Mouse (Mus musculus): ENCODE data around the gene Cd55b. TPM values are rescaled to one million over a fixed set of nuclear protein-coding genes. Genes with fewer than 3 reads are reported as not detected.
"Not testable (repeated sequence)": the region's sequence is repeated elsewhere in the genome, so short reads cannot be mapped to it uniquely, and the experiment has no call there.

Cd55b gene
- polyA plus RNA-seq, 1 experiment, result not detected

DNA sequence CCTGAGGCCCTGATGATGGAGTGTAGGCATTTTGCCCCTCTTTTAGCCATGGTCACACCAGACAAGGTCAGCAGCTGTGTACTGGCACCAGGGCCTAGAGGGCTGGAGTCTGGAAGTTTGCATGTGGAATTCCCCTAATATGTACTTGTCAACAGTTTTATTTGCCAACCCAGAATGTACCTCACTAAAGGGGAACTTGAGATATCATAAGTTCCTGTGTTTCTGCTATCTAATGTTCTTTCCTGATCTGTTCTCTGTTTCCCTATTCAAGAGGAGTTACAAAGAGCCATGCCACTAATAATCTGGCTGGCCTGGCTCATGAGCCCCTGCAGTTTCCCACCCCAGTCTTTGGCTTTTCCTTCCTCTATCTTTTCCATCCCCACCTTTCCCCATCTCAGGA is 35.5 kb downstream of the Cd55b start:
- H3K4me3 ChIP-seq (ENCODE audit: insufficient read depth, low read depth, low read length); H3K4me1 ChIP-seq (ENCODE audit: control insufficient read depth, insufficient read depth, low read length); H3K27ac ChIP-seq (ENCODE audit: insufficient read depth, low read depth, low read length): not testable (repeated sequence)

DNA sequence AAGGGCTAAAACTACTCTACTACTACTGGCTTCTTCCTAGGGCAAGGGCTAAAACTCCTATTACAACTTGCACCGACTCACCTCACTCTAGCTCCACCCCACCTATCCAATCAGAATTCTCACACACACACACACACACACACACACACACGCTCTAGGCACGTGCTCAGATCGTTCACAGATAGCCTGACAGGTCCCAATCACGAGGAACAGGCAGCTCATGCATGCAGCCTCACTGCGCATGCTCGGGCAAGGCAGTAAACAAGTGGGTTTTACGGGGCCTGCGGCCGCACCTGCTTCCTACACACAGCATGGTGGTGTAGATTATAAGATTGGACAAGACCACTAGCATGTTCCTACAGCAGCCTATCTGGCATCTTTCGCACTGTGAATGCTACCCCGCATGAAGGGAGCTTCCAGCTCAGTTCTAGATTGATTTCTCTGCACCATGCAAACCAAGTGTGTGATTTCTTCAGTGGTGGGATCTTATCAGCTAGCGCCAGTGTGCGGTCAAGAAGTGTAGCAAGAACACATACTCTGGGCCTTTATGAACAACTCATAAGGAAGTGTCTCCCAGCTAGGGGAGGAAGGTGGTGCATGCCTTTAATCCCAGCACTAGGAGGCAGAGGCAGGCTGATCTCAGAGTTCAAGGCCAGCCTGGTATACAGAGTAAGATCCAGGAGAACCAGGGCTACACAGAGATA is 44.9 kb downstream of the Cd55b start:
- Histone ChIP-seq H3K4me3 (ENCODE audit: insufficient read depth, low read depth, low read length) (no peak overlapping the region), H3K27ac (ENCODE audit: insufficient read depth, low read depth, low read length) (no peak overlapping the region), H3K4me1 (ENCODE audit: control insufficient read depth, insufficient read depth, low read length) (no peaks in the 10 kb centered on the region)
- TF ChIP-seq POLR2A (IDR thresholded peaks at IDR 0.05; ENCODE audit: insufficient read depth, low read depth, low read length) (no peak), CTCF (IDR thresholded peaks at IDR 0.05; ENCODE audit: insufficient read depth, low read depth, low read length) (no peak)
- WGBS, result 91% methylated on average over 14 of the region's 14 CpGs

DNA sequence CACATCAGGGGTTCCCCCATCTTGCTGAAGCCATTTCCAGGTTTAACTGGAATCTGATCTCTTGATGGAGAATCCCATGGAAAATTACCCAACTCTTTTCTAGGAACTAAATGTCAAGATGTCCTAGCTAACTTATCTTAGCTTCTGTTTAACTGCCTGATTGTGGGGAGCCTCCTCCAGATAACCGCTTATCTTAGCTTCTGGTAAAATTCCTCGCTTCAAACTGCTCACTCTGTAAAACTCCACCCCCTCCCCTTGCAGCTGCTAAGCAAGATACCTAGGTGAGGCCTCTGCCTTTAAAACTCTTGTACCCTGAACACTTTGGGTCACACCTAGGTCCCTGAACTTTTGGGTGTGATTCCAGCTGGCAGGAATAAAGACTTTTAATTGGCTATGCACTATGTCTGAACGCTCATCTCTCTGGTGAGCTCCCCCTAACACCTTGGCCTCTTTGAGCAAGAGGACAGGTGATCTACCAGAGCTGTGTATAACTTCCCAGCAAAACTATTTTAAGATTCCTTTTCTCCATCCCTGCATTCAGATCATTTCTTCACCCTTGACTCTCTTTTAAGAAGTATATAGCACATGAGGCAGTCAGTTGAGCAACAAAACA is 48.5 kb downstream of the Cd55b start:
- 67% methylated on average over 3 of the region's 3 CpGs for WGBS

DNA sequence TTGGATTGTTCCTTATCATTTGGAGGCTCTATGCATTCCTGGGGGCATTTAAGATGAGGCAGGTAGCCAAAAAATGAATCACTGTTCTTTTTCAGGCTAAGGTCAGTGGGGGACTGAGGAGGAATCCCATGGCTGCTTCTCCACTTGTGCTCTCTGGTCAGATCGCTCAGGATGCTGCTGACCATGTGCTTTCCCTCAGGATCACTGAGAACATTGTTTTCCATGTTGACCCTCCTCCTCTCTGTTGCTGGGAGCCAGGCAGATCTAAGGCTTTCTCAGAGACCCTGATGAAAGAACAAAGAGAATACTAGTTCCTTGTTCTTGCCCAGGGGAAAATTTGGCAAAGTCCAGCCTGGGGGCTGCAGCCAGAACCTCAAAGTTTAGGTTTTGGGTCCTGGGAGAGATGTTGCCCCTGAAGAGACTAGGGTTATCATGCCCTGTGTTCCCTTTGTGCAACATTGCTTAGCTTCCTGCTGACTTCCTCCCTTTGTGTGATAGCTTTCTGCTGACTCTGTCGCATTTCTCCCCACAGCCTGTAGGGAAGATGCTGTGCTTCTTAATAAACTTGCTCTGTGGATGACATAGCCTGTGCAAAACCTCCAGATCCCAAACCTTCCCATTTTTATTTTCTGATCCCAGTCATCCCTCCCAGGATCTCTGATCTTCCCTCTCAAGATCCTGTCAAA is 49.3 kb downstream of the Cd55b start:
- Histone ChIP-seq H3K4me3 (ENCODE audit: insufficient read depth, low read depth, low read length) (no peak overlapping the region), H3K27ac (ENCODE audit: insufficient read depth, low read depth, low read length) (no peak overlapping the region), H3K4me1 (ENCODE audit: control insufficient read depth, insufficient read depth, low read length) (no peaks in the 10 kb centered on the region)
- TF ChIP-seq CTCF (IDR thresholded peaks at IDR 0.05; ENCODE audit: insufficient read depth, low read depth, low read length) (no peak), POLR2A (IDR thresholded peaks at IDR 0.05; ENCODE audit: insufficient read depth, low read depth, low read length) (no peak)
- WGBS, result 51% methylated on average over 2 of the region's 2 CpGs

More for the DNA sequence above, 48.5 kb downstream of the Cd55b start:
- Histone ChIP-seq H3K4me3 (ENCODE audit: insufficient read depth, low read depth, low read length) (no peak overlapping the region), H3K4me1 (ENCODE audit: control insufficient read depth, insufficient read depth, low read length) (no peaks in the 10 kb centered on the region), H3K27ac (ENCODE audit: insufficient read depth, low read depth, low read length) (no peak overlapping the region)
- TF ChIP-seq POLR2A (IDR thresholded peaks at IDR 0.05; ENCODE audit: insufficient read depth, low read depth, low read length), result no peak
- TF ChIP-seq CTCF (IDR thresholded peaks at IDR 0.05; ENCODE audit: insufficient read depth, low read depth, low read length), result no peak

DNA sequence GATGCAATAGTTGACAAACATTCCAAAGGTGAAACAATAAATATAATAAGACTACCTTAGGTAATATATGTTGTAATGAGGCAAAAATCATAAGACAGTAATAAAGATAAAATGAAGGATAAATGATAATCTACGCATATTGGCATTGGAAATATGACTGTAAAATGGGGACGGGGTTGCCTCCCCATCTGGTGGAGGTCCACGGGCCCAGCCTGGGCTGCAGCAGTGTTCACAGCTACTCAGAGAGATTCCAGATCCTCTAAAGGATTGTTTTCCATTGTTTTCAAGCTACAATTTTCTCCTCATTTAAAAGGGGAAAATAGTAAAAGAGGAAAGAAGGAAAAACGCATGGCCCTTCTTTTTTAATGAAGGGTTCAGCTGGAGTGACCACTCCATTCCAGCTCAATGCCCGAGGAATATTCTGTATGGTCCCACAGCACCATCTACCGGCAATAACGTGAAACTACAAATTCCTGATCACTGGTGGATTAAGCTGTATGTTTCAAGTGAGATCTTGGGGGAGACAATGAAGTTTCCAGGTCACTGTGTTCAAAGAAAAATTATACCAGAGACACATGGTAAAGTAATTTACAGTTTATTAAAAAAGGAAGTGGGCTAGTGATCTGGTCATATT is 50.8 kb downstream of the Cd55b start:
- WGBS, result 40% methylated on average over 7 of the region's 7 CpGs

DNA sequence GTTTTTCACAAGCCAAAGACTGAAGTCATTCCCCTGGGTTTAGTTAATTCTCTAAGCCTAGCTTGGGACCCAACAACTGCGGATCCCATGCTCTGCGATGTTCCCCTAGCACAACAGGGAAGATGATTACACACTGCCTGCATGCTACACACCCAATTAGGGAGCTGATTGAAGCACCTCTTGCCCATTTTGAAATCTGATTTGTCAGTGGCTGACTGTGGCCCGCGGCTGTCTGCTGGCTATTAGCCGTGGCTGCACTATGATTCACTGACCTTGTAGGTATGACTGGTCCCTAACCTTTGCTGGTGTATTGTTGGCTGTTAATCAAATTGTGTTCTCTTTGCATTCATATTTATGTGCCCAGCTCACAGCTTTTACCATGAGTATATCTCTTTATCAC is 51.5 kb downstream of the Cd55b start:
- Histone ChIP-seq H3K4me1 (ENCODE audit: control insufficient read depth, insufficient read depth, low read length) (no peaks in the 10 kb centered on the region), H3K4me3 (ENCODE audit: insufficient read depth, low read depth, low read length) (no peak overlapping the region), H3K27ac (ENCODE audit: insufficient read depth, low read depth, low read length) (no peak overlapping the region)
- TF ChIP-seq POLR2A (IDR thresholded peaks at IDR 0.05; ENCODE audit: insufficient read depth, low read depth, low read length) (no peak), CTCF (IDR thresholded peaks at IDR 0.05; ENCODE audit: insufficient read depth, low read depth, low read length) (no peak)
- WGBS, result 89% methylated on average over 5 of the region's 5 CpGs

More for the DNA sequence above, 50.8 kb downstream of the Cd55b start:
- H3K27ac ChIP-seq (ENCODE audit: insufficient read depth, low read depth, low read length), result no peak overlapping the region
- H3K4me3 ChIP-seq (ENCODE audit: insufficient read depth, low read depth, low read length), result no peak overlapping the region
- TF ChIP-seq CTCF (IDR thresholded peaks at IDR 0.05; ENCODE audit: insufficient read depth, low read depth, low read length) (no peak), POLR2A (IDR thresholded peaks at IDR 0.05; ENCODE audit: insufficient read depth, low read depth, low read length) (no peak)
- no peaks in the 10 kb centered on the region for H3K4me1 ChIP-seq (ENCODE audit: control insufficient read depth, insufficient read depth, low read length)

DNA sequence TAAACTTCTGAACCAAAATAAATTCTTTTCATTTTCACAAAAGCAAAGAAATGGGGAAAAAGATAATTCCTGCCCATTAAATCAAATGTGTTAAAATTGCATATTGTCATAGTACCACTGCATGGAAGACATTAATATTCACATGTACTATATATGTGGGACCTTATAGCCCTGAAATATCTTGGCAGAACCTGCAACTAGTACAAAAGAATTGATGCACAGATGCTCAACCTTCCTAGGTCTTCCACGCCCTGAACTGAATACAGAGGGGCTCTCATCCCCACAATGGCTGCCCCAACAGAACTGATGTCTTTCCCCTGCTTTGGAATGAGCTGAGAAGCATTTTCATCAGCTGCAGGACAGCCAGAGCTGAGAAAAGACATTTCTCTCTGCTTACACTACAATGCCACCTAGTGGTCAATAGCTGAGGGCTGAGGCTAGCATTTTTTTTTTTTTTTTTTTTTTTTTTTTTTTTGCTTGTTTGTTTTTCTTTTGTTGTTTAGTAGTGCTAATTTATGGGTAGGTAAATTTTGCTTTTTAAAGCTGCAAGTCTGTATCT is 72.7 kb downstream of the Cd55b start:
- no peaks in the 10 kb centered on the region for H3K4me1 ChIP-seq (ENCODE audit: control insufficient read depth, insufficient read depth, low read length)
- TF ChIP-seq CTCF (IDR thresholded peaks at IDR 0.05; ENCODE audit: insufficient read depth, low read depth, low read length), result no peak
- TF ChIP-seq POLR2A (IDR thresholded peaks at IDR 0.05; ENCODE audit: insufficient read depth, low read depth, low read length), result no peak
- H3K4me3 ChIP-seq (ENCODE audit: insufficient read depth, low read depth, low read length), result no peak overlapping the region
- WGBS, result 15% methylated on average over 1 of the region's 1 CpGs
- H3K27ac ChIP-seq (ENCODE audit: insufficient read depth, low read depth, low read length), result no peak overlapping the region

DNA sequence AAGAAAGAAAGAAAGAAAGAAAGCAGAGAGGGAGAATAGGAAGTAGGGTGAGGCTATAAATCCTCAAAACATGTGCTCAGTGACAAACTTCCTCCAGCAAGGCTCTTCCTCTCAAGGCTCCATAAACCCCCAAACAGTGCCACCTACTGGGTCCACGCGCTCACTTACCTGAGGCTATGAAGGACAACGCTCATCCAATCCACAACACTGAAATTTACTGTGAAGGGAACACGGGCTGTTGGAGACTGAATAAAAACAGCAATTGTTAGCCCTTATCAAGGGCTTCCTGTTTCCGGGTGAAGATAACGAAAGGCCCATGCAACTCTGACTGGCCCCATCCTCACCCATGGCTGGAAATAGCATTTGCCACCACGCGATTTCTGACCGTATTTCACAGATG is 80.4 kb downstream of the Cd55b start:
- 67% methylated on average over 9 of the region's 9 CpGs for WGBS
- no peak overlapping the region for H3K27ac ChIP-seq (ENCODE audit: insufficient read depth, low read depth, low read length)
- no peak overlapping the region for H3K4me3 ChIP-seq (ENCODE audit: insufficient read depth, low read depth, low read length)
- H3K4me1 ChIP-seq (ENCODE audit: control insufficient read depth, insufficient read depth, low read length), result no peaks in the 10 kb centered on the region; the same call in 1 of the 2 replicates
- TF ChIP-seq CTCF (IDR thresholded peaks at IDR 0.05; ENCODE audit: insufficient read depth, low read depth, low read length) (no peak), POLR2A (IDR thresholded peaks at IDR 0.05; ENCODE audit: insufficient read depth, low read depth, low read length) (no peak)

Other genes with a start within 250 kb of the Cd55b start
- gene Cd55, start 39.7 kb upstream of the Cd55b start, polyA plus RNA-seq (2012; ENCODE audit: insufficient read depth, insufficient read length, low replicate concordance, missing spikeins), result not detected in 2 replicates
- gene Zp3r, start 206.6 kb upstream of the Cd55b start, polyA plus RNA-seq (2012; ENCODE audit: insufficient read depth, insufficient read length, low replicate concordance, missing spikeins), result not detected in 2 replicates
- gene C4bp, start 238.6 kb upstream of the Cd55b start, polyA plus RNA-seq (2012; ENCODE audit: insufficient read depth, insufficient read length, low replicate concordance, missing spikeins), result not detected in 2 replicates

Data from olfactory bulb, adult 2 months (tissue).